In genomic region chr2:64971828-64972227, GRCm38 (mm10) we compare ENCODE assay signal across 25 mouse cellular contexts. TPM values are rescaled to one million over a fixed set of nuclear protein-coding genes. Genes with fewer than 3 reads are reported as not detected.
DNase-seq lines count a peak whose midpoint lies in the region; ATAC-seq and TF ChIP-seq lines count a peak whose summit lies in the region.
"Had no signal": no experiment of that assay in that cellular context is flagged by ENCODE, and none has a peak within 500 bp of the region (broad histone marks: within the 10 kb centered on the region; RNA-seq: fewer than 3 reads in every experiment).

No protein-coding gene starts in this region.

- TF ChIP-seq CTCF in layer of hippocampus, adult 2 months (conservative IDR thresholded peaks at IDR 0.05), result no peak

- no peaks in the 10 kb centered on the region for H3K36me3 ChIP-seq in embryonic facial prominence, embryonic 14.5 days (ENCODE audit: control insufficient read depth, insufficient read depth, low read length)
- H3K36me3 ChIP-seq in embryonic facial prominence, embryonic 10.5 days (replicated peaks), result no peaks in the 10 kb centered on the region
- no peaks in the 10 kb centered on the region for H3K36me3 ChIP-seq in heart, embryonic 10.5 days
- no peaks in the 10 kb centered on the region for H3K36me3 ChIP-seq in kidney, embryonic 14.5 days (ENCODE audit: control insufficient read depth, insufficient read depth, low read length)
- H3K36me3 ChIP-seq: embryonic facial prominence, embryonic 12.5 days; G1E; heart, embryonic 12.5 days; hindbrain, embryonic 12.5 days had no signal

- no peak overlapping the region for H3K4me2 ChIP-seq in embryonic facial prominence, embryonic 14.5 days (ENCODE audit: low read depth, low read length)
- no peak overlapping the region for H3K4me2 ChIP-seq in kidney, embryonic 14.5 days (replicated peaks; ENCODE audit: low read depth, low read length)
- H3K4me2 ChIP-seq: embryonic facial prominence, embryonic 12.5 days; forebrain, embryonic 13.5 days; heart, embryonic 12.5 days; hindbrain, embryonic 12.5 days had no signal

- DNase-seq in embryonic facial prominence, embryonic 14.5 days (ENCODE audit: low spot score), result peak; percentile 22
- no peak for DNase-seq in embryonic facial prominence, embryonic 10.5 days (ENCODE audit: low spot score)
- no peak for DNase-seq in heart, embryonic 10.5 days (ENCODE audit: low spot score)
- DNase-seq in heart, adult 9 months (ENCODE audit: low spot score in 2 of 2), result no peak
- no peak for DNase-seq in layer of hippocampus, adult 2 months (ENCODE audit: low spot score in 2 of 2)
- no peak for DNase-seq in layer of hippocampus, adult 11-12 months (ENCODE audit: low spot score)
- DNase-seq in NIH3T3 (ENCODE audit: low read depth), result peak; percentile 7
- DNase-seq: adrenal gland, postnatal 10 days; B cell, adult 2 months; cerebellum, adult 11 months; cerebellum, adult 8-10 months; cerebellum, postnatal 14 days; embryo, embryonic 11 days; forebrain, postnatal 0 days; gastrocnemius, postnatal 14 days; heart, postnatal 36 days had no signal

- 45% methylated on average over 5 of the region's 5 CpGs for WGBS in embryonic facial prominence, embryonic 14.5 days
- WGBS in embryonic facial prominence, embryonic 10.5 days, result 57% methylated on average over 5 of the region's 5 CpGs
- WGBS in heart, embryonic 10.5 days, result 43% methylated on average over 5 of the region's 5 CpGs
- 63% methylated on average over 5 of the region's 5 CpGs for WGBS in kidney, embryonic 14.5 days

- peak; percentile 44; the same call in 1 of the 2 replicates for ATAC-seq in embryonic facial prominence, embryonic 14.5 days (ENCODE audit: low read depth)
- ATAC-seq in kidney, embryonic 14.5 days (ENCODE audit: low FRiP score, low TSS enrichment), result no peak
- ATAC-seq: CD4-positive, CD25-positive, alpha-beta regulatory T cell, adult 4 months; forebrain, embryonic 13.5 days; forebrain, postnatal 0 days; inflammation-experienced regulatory T-cells, adult 6 months; intestine, postnatal 0 days had no signal

- H3K4me1 ChIP-seq in embryonic facial prominence, embryonic 14.5 days (ENCODE audit: control insufficient read depth, insufficient read depth, low read length), result 0 out of 2 replicates have a peak, but pooled peaks cover 8% of the 10 kb centered on the region
- H3K4me1 ChIP-seq in embryonic facial prominence, embryonic 10.5 days, result peaks cover 26% of the 10 kb centered on the region
- peaks cover 26% of the 10 kb centered on the region for H3K4me1 ChIP-seq in heart, embryonic 10.5 days
- peaks cover 10% of the 10 kb centered on the region for H3K4me1 ChIP-seq in kidney, embryonic 14.5 days (ENCODE audit: control insufficient read depth, insufficient read depth, low read length)

- no peak overlapping the region for H3K4me3 ChIP-seq in embryonic facial prominence, embryonic 14.5 days (ENCODE audit: low read depth, low read length)
- no peak overlapping the region for H3K4me3 ChIP-seq in embryonic facial prominence, embryonic 10.5 days
- no peak overlapping the region for H3K4me3 ChIP-seq in heart, embryonic 10.5 days
- no peak overlapping the region for H3K4me3 ChIP-seq in layer of hippocampus, adult 2 months
- no peak overlapping the region for H3K4me3 ChIP-seq in kidney, embryonic 14.5 days (ENCODE audit: low read length)
- H3K4me3 ChIP-seq: embryonic facial prominence, embryonic 12.5 days; forebrain, embryonic 13.5 days; heart, embryonic 12.5 days; hindbrain, embryonic 12.5 days had no signal

- H3K27ac ChIP-seq in embryonic facial prominence, embryonic 14.5 days (replicated peaks; ENCODE audit: low read depth, low read length), result no peak overlapping the region
- no peak overlapping the region for H3K27ac ChIP-seq in embryonic facial prominence, embryonic 10.5 days (replicated peaks)
- peak overlapping the region; percentile 78; the same call in 1 of the 2 replicates for H3K27ac ChIP-seq in heart, embryonic 10.5 days
- H3K27ac ChIP-seq in layer of hippocampus, adult 2 months, result peak overlapping the region; percentile 28; the same call in 1 of the 2 replicates
- H3K27ac ChIP-seq in kidney, embryonic 14.5 days (ENCODE audit: low read depth, low read length), result no peak overlapping the region
- H3K27ac ChIP-seq: embryonic facial prominence, embryonic 12.5 days; forebrain, embryonic 13.5 days; hindbrain, embryonic 12.5 days had no signal

- no peak overlapping the region for H3K9ac ChIP-seq in embryonic facial prominence, embryonic 14.5 days (ENCODE audit: low read depth, low read length)
- no peak overlapping the region for H3K9ac ChIP-seq in kidney, embryonic 14.5 days (ENCODE audit: low read depth, low read length)
- H3K9ac ChIP-seq: embryonic facial prominence, embryonic 12.5 days; forebrain, embryonic 13.5 days; forebrain, postnatal 0 days; heart, embryonic 12.5 days; hindbrain, embryonic 12.5 days had no signal

- no peaks in the 10 kb centered on the region for H3K9me3 ChIP-seq in embryonic facial prominence, embryonic 14.5 days (ENCODE audit: control insufficient read depth, low read length)
- H3K9me3 ChIP-seq in embryonic facial prominence, embryonic 10.5 days, result no peaks in the 10 kb centered on the region
- no peaks in the 10 kb centered on the region for H3K9me3 ChIP-seq in heart, embryonic 10.5 days
- H3K9me3 ChIP-seq in kidney, embryonic 14.5 days (ENCODE audit: control insufficient read depth, low read length), result no peaks in the 10 kb centered on the region
- H3K9me3 ChIP-seq: embryonic facial prominence, embryonic 12.5 days; forebrain, embryonic 13.5 days; heart, embryonic 12.5 days; hindbrain, embryonic 12.5 days had no signal

- H3K27me3 ChIP-seq in embryonic facial prominence, embryonic 14.5 days (replicated peaks; ENCODE audit: control insufficient read depth, insufficient read depth, low read length), result no peaks in the 10 kb centered on the region
- H3K27me3 ChIP-seq in embryonic facial prominence, embryonic 10.5 days (replicated peaks; ENCODE audit: low read depth, poor library complexity, severe bottlenecking), result no peaks in the 10 kb centered on the region
- H3K27me3 ChIP-seq in heart, embryonic 10.5 days (ENCODE audit: insufficient read depth, poor library complexity, severe bottlenecking), result no peaks in the 10 kb centered on the region
- H3K27me3 ChIP-seq in kidney, embryonic 14.5 days (ENCODE audit: control insufficient read depth, insufficient read depth, low read length), result no peaks in the 10 kb centered on the region
- H3K27me3 ChIP-seq: embryonic facial prominence, embryonic 12.5 days; forebrain, embryonic 13.5 days; heart, embryonic 12.5 days; hindbrain, embryonic 12.5 days had no signal

RNA-seq across cellular contexts. Expression of gene Grb14, which starts 53.0 kb away (rescaled TPM):
- polyA plus RNA-seq in embryonic facial prominence, embryonic 14.5 days (2014; fragmentation: Nextera tagmentation; extraction: Ambion mirVana), result 11.6 and 12.0 TPM in 2 replicates
- 3.1 and 4.6 TPM in 2 replicates for polyA plus RNA-seq in embryonic facial prominence, embryonic 10.5 days (2016; fragmentation: Nextera tagmentation; extraction: Ambion mirVana)
- polyA plus RNA-seq in heart, embryonic 10.5 days (2016; fragmentation: Nextera tagmentation; extraction: Ambion mirVana), result 49.8 and 63.3 TPM in 2 replicates
- total RNA-seq in layer of hippocampus, adult 2 months (2021), result 10 to 100 TPM; 41.5 to 44.1 TPM
- polyA plus RNA-seq in kidney, embryonic 14.5 days (2014; fragmentation: Nextera tagmentation; extraction: Ambion mirVana), result 23.9 and 32.4 TPM in 2 replicates
- polyA plus RNA-seq: CD4-positive, CD25-positive, alpha-beta regulatory T cell, adult 4 months; G1E; inflammation-experienced regulatory T-cells, adult 6 months had no signal

Comparison
In these comparisons a context has a peak if more than half of its experiments do, and no peak if none do; other contexts are left out.
1. DNase-seq: peak in embryonic facial prominence, embryonic 14.5 days (single experiment) and NIH3T3 (single experiment); none in embryonic facial prominence, embryonic 10.5 days (single experiment), heart, embryonic 10.5 days (single experiment), heart, adult 9 months (0 of 2), layer of hippocampus, adult 2 months (0 of 2) and layer of hippocampus, adult 11-12 months (single experiment).
2. H3K27ac ChIP-seq: peak in heart, embryonic 10.5 days (single experiment) and layer of hippocampus, adult 2 months (single experiment); none in embryonic facial prominence, embryonic 14.5 days (single experiment), embryonic facial prominence, embryonic 10.5 days (single experiment) and kidney, embryonic 14.5 days (single experiment).